Mouse (Mus musculus): Measurements from ENCODE around the gene Otogl.

The Otogl gene

DNA sequence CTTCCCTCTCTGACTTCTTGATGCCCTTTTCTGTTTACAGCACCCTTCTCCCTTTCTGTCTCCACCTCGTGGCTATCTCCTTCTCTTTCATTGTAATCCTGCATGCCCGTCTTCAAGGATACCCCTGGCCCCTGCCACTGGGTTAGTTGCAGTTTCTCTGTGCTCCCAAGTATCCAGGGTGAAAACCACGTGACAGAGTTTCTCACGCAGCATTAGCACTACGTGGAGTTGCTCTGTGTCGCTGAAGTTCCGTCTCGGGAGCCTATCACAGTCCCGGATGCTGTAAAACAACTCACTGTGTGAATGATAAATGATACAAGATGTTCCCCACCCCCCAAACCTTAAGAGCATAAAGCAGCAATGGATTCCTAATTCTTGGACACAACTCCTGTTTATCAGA lies 165.2 kb downstream of the Otogl start:
- ChIA-PET CTCF (no interaction called here), POLR2A (no interaction called here)

DNA sequence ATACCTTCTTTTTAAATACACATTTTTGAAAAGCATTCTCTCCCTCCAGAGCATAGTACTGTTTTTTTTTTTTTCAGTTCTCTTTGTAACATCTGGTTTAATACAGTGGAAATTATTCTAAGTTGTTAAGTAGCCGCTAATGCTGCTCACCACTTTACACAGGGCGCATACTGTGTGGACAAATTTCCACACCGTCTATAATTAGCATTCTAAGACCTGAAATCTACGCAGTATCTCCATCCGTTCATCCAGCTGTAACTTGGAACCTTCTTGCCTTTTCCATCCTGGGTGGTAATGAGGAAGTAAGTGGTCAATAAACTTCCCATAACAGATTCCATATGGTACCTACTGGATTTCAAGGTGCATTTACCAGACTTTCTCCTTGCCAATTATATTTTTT lies 172.1 kb downstream of the Otogl start:
- POLR2A ChIA-PET: no interaction called here
- CTCF ChIA-PET: no interaction called here

DNA sequence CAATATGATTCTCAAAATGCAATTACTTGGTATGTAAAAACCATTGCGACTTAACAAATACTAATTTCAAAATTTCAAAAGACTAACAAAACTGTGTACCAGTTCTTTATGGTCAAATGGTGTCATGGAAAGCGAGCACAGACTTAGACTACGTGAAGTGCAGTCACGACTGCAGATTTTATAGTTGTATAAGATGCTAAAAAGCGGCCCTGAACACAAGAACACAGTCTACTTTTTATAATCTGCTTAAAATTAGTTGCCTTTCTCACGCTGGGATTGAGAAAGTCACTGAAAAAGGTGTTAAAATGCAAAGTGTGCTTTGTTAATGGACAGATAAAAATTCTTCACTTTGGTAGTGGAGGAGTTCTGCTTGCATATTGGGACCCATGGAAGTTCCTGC lies 174.2 kb downstream of the Otogl start:
- ChIA-PET CTCF (no interaction called here), POLR2A (no interaction called here)

DNA sequence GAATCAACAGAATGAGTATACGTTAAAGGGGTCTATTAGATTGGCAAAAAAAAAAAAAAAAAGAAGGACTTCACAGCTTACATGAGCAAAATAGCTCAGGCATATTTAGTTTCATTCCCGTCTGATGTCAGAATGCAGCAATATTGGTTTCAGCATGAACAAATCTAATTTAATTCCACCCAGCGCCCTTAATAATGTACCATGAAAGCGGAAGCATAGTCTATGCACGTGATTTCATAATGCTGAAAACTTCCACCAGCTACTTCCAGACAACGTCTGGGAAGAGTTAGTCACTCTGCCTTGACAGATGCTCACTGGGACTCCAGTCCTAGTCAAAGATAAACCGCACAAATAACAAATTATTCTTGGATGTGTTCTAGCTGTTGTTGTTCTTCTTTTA lies 176.5 kb downstream of the Otogl start:
- ChIA-PET CTCF (no interaction called here), POLR2A (interaction anchor here in 1 of 4 experiments (0.6 kb wide), 1 partner anchor 371 kb away, joined by 7 read pairs; no protein-coding TSS in a partner anchor)

DNA sequence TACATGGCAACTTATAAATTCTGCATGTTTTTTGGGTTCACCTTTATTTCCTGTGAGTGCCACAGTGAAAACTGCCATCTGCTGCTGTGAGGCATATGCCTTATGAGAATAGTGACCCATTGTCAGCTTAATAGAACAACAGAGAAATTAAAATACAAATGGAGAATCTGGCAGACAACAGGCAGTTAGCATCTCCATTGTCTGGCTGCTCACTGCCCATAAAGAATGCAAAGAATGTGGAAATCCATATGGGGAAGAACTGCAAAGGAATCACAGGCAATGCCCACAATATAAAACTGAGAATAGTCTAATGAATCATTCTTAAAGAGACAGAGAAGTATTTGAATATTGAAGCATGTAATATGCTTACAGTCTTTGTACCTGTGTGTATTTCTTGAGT lies 177.6 kb downstream of the Otogl start:
- ChIA-PET CTCF (no interaction called here), POLR2A (no interaction called here)

DNA sequence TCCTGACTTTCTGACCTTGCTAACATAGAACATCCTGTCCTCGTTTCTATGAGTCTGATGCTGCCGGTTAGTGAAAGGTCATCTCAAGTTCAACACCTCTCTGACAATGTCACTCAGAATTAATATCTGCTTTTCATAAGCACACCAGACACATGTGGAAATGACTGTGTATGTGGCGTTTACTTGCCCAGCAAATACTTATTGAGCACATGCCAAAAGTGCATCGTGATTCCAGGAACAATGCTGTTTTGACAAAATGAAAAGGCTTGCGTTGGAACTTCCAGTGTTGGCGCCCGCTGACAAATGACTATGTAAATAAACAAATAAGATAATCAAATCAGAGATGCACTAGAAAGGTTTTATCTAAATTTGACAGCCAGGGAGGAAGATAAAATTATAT lies 186.3 kb downstream of the Otogl start:
- POLR2A ChIA-PET: interaction anchor here in 1 of 4 experiments (0.7 kb wide), 1 partner anchor 1876 kb away, joined by 5 read pairs; no protein-coding TSS in a partner anchor

DNA sequence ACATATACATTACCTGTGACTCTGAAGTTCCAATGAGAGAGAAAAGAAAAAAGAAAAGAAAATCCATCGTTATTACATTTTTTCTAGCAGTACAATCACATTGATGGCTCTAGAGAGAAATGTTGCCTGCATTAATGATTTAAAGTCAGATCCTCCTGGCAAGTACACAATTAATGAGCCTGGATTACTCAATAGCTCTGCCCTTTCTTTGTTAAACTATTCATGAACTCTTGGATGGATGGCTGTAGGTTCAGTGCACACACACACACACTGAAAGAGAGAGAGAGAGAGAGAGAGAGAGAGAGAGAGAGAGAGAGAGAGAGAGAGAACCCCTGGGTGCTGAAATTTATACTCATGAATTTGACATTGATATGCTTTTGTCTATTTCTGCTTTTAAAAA lies 192.1 kb downstream of the Otogl start, which contains the start of gene Ptprq:
Ptprq (minus strand) TSS at position 246 of the 400 bp plus-strand sequence.
- POLR2A ChIA-PET: no interaction called here

More for the DNA sequence above, 186.3 kb downstream of the Otogl start:
- CTCF ChIA-PET: no interaction called here

More for the DNA sequence above, 192.1 kb downstream of the Otogl start, which contains the start of gene Ptprq:
- CTCF ChIA-PET: no interaction called here
